Comparison of ENCODE assay signal across 21 mouse cellular contexts in the genomic region with DNA sequence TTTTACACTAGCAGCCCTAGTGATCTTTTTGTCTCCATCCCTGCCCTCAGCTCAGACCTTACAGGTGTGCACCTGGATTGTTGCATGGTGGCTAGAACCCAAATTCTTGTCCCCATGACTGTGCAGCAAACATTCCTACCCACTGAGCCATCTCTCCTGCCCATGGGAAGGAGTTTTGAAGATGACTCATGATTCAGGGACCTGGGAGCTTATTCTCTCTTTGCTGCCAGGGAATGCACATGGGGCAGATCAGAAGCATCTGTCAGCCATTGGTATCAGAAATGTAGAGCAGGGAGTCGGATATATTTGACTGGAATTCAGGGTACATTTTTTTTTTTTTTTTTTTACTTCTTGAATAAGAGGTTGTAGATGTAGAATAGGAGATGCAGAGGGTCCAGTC.
"Had no signal": no experiment of that assay in that cellular context is flagged by ENCODE, and none has a peak within 500 bp of the region (broad histone marks: within the 10 kb centered on the region; RNA-seq: fewer than 3 reads in every experiment).

No protein-coding gene starts in this region.

- H3K4me3 ChIP-seq: limb, embryonic 12.5 days; limb, embryonic 15.5 days; midbrain, embryonic 10.5 days; midbrain, embryonic 13.5 days; myocyte; neural tube, embryonic 13.5 days had no signal

- H3K27ac ChIP-seq: kidney, postnatal 0 days; limb, embryonic 12.5 days; limb, embryonic 15.5 days; liver, embryonic 14.5 days; macrophage; midbrain, embryonic 10.5 days; midbrain, embryonic 13.5 days; neural tube, embryonic 13.5 days; stomach, postnatal 0 days had no signal

- DNase-seq: kidney, adult 2 months; kidney, postnatal 25 days; left cerebral cortex, postnatal 4 days; liver, postnatal 0 days; lung, embryonic 14.5 days; retina, postnatal 1 day; right cerebral cortex, postnatal 14 days; right cerebral cortex, postnatal 4 days; thymus, adult 2 months; thymus, postnatal 14 days; thymus, postnatal 4 days had no signal
